Mouse (Mus musculus) lung, embryonic 14.5 days (tissue): ENCODE data around the gene Lrba. TPM values are rescaled to one million over a fixed set of nuclear protein-coding genes. Genes with fewer than 3 reads are reported as not detected.

ENCODE experiments used
- ATAC-seq: fragments of 200-750 bp; cut with Nextera tagmentation; 2 replicates; pipeline ENCODE4 v1.8.0; 2017; ENCODE audit warnings: mild to moderate bottlenecking, moderate TSS enrichment, moderate library complexity; ENCODE audit not compliant: insufficient read depth
- DNase-seq: peaks from one replicate; pipeline ENCODE4 v3.0.0-alpha.2; 2015
- H3K27ac ChIP-seq: fragments of 300-500 bp; sonication (generic); 2 replicates; pipeline ENCODE4 v1.5.1; 2014; ENCODE audit warnings: low read depth, mild to moderate bottlenecking, moderate library complexity
- H3K27me3 ChIP-seq: fragments of 300-500 bp; sonication (generic); 2 replicates; pipeline ENCODE4 v1.6.1; 2014; ENCODE audit warnings: low read length, control low read depth; ENCODE audit not compliant: insufficient read depth
- H3K36me3 ChIP-seq: fragments of 300-500 bp; sonication (generic); 2 replicates; pipeline ENCODE4 v1.6.1; 2014; ENCODE audit warnings: control low read depth; ENCODE audit not compliant: insufficient read depth
- H3K4me1 ChIP-seq: fragments of 300-500 bp; sonication (generic); 2 replicates; pipeline ENCODE4 v1.6.1; 2014; ENCODE audit warnings: antibody characterized with exemption, control low read depth; ENCODE audit not compliant: insufficient read depth
- H3K4me2 ChIP-seq: fragments of 300-500 bp; sonication (generic); 2 replicates; pipeline ENCODE4 v1.6.1; 2014; ENCODE audit warnings: mild to moderate bottlenecking
- H3K4me3 ChIP-seq: fragments of 300-500 bp; sonication (generic); 2 replicates; pipeline ENCODE4 v1.5.1; 2014; ENCODE audit warnings: low read depth, low read length
- H3K9ac ChIP-seq: fragments of 300-500 bp; sonication (generic); 2 replicates; pipeline ENCODE4 v1.6.1; 2014
- H3K9me3 ChIP-seq: fragments of 300-500 bp; sonication (generic); 2 replicates; pipeline ENCODE4 v1.6.1; 2016; ENCODE audit warnings: low read depth, low read length, control low read depth
- CTCF ChIP-seq: IDR thresholded peaks from 2 replicates; pipeline ENCODE4 v1.5.1; 2016; ENCODE audit warnings: antibody characterized with exemption, low read depth
- WGBS: fragments of 180-500 bp; shearing (Covaris S2); extraction: QIAGEN DNeasy Blood & Tissue Kit; methylation state at CpG from one replicate; pipeline ENCODE4 v1.1.7; 2014; 5-methylcytosine and 5-hydroxymethylcytosine counted together
- polyA plus RNA-seq: library from polyadenylated mRNA; unstranded; fragments of >200 nt; fragmentation: Nextera tagmentation; extraction: Ambion mirVana; gene quantifications from 2 replicates; pipeline ENCODE4 v1.2.1, GENCODE M21; 2014

Gene Lrba
- polyA plus RNA-seq, 1 experiment from 2014 or later = 5.5 TPM

GRCm38 (mm10) chr3:86668146-86668545 is 443.7 kb downstream of the Lrba start:
- TF ChIP-seq CTCF = no peak
- no peaks in the 10 kb centered on the region for H3K27me3 ChIP-seq
- no peak for ATAC-seq
- H3K4me1 ChIP-seq = no peaks in the 10 kb centered on the region
- no peak overlapping the region for H3K4me3 ChIP-seq
- no peaks in the 10 kb centered on the region for H3K36me3 ChIP-seq
- no peak for DNase-seq
- H3K4me2 ChIP-seq = no peak overlapping the region
- H3K27ac ChIP-seq = no peak overlapping the region
- H3K9ac ChIP-seq = no peak overlapping the region
- H3K9me3 ChIP-seq = no peaks in the 10 kb centered on the region
- 55% methylated on average over 8 of the region's 8 CpGs for WGBS

GRCm38 (mm10) chr3:86677573-86678155 is 453.2 kb downstream of the Lrba start:
- no peaks in the 10 kb centered on the region for H3K4me1 ChIP-seq
- H3K36me3 ChIP-seq = no peaks in the 10 kb centered on the region
- ATAC-seq (no peak), DNase-seq (no peak)
- H3K4me2 ChIP-seq = no peak overlapping the region
- WGBS = 65% methylated on average over 2 of the region's 2 CpGs
- no peak overlapping the region for H3K9ac ChIP-seq
- no peaks in the 10 kb centered on the region for H3K27me3 ChIP-seq
- H3K9me3 ChIP-seq = no peaks in the 10 kb centered on the region
- H3K27ac ChIP-seq = no peak overlapping the region
- TF ChIP-seq CTCF = no peak
- H3K4me3 ChIP-seq = no peak overlapping the region

- H3K4me3 ChIP-seq = no peak overlapping the region
- H3K36me3 ChIP-seq = no peaks in the 10 kb centered on the region
- DNase-seq (no peak), ATAC-seq (no peak)
- H3K4me1 ChIP-seq = no peaks in the 10 kb centered on the region
- 35% methylated on average over 7 of the region's 7 CpGs for WGBS
- no peak overlapping the region for H3K4me2 ChIP-seq
- no peak overlapping the region for H3K9ac ChIP-seq
- no peaks in the 10 kb centered on the region for H3K9me3 ChIP-seq
- no peak overlapping the region for H3K27ac ChIP-seq
- no peaks in the 10 kb centered on the region for H3K27me3 ChIP-seq
- no peak for TF ChIP-seq CTCF
Measured at GRCm38 (mm10) chr3:86687571-86688209, 463.2 kb downstream of the Lrba start.

- 65% methylated on average over 1 of the region's 1 CpGs for WGBS
- no peak overlapping the region for H3K4me2 ChIP-seq
- H3K36me3 ChIP-seq = no peaks in the 10 kb centered on the region
- no peaks in the 10 kb centered on the region for H3K27me3 ChIP-seq
- no peaks in the 10 kb centered on the region for H3K9me3 ChIP-seq
- H3K4me3 ChIP-seq = no peak overlapping the region
- H3K27ac ChIP-seq = no peak overlapping the region
- H3K4me1 ChIP-seq = no peaks in the 10 kb centered on the region
- ATAC-seq (no peak), DNase-seq (no peak)
- H3K9ac ChIP-seq = no peak overlapping the region
- no peak for TF ChIP-seq CTCF
Measured at GRCm38 (mm10) chr3:86688438-86688837, 464.0 kb downstream of the Lrba start.

- WGBS = 18% methylated on average over 7 of the region's 7 CpGs
- H3K4me2 ChIP-seq = no peak overlapping the region
- TF ChIP-seq CTCF = no peak
Measured at GRCm38 (mm10) chr3:86689305-86689704, 464.8 kb downstream of the Lrba start.

GRCm38 (mm10) chr3:86692779-86693178 is 468.3 kb downstream of the Lrba start:
- no peaks in the 10 kb centered on the region for H3K36me3 ChIP-seq
- H3K27ac ChIP-seq = no peak overlapping the region
- no peak for TF ChIP-seq CTCF
- no peaks in the 10 kb centered on the region for H3K4me1 ChIP-seq
- no peak overlapping the region for H3K4me2 ChIP-seq
- DNase-seq (no peak), ATAC-seq (no peak)
- no peak overlapping the region for H3K9ac ChIP-seq
- no peak overlapping the region for H3K4me3 ChIP-seq
- no peaks in the 10 kb centered on the region for H3K9me3 ChIP-seq
- H3K27me3 ChIP-seq = no peaks in the 10 kb centered on the region

More at GRCm38 (mm10) chr3:86689305-86689704, 464.8 kb downstream of the Lrba start:
- Histone ChIP-seq H3K4me3 (no peak overlapping the region), H3K9ac (no peak overlapping the region), H3K36me3 (no peaks in the 10 kb centered on the region), H3K4me1 (no peaks in the 10 kb centered on the region), H3K27ac (no peak overlapping the region), H3K9me3 (no peaks in the 10 kb centered on the region), H3K27me3 (no peaks in the 10 kb centered on the region)
- ATAC-seq (no peak), DNase-seq (no peak)

- TF ChIP-seq CTCF = no peak
- H3K36me3 ChIP-seq = no peaks in the 10 kb centered on the region
- H3K4me3 ChIP-seq = no peak overlapping the region
- ATAC-seq = no peak
- no peak for DNase-seq
- no peak overlapping the region for H3K9ac ChIP-seq
- no peak overlapping the region for H3K27ac ChIP-seq
- H3K27me3 ChIP-seq = no peaks in the 10 kb centered on the region
- H3K9me3 ChIP-seq = no peaks in the 10 kb centered on the region
- no peak overlapping the region for H3K4me2 ChIP-seq
- no peaks in the 10 kb centered on the region for H3K4me1 ChIP-seq
- WGBS = 67% methylated on average over 7 of the region's 7 CpGs
Measured at GRCm38 (mm10) chr3:86693553-86693952, 469.1 kb downstream of the Lrba start.
